10 mouse cellular contexts compared by ENCODE assay signal in the genomic region with DNA sequence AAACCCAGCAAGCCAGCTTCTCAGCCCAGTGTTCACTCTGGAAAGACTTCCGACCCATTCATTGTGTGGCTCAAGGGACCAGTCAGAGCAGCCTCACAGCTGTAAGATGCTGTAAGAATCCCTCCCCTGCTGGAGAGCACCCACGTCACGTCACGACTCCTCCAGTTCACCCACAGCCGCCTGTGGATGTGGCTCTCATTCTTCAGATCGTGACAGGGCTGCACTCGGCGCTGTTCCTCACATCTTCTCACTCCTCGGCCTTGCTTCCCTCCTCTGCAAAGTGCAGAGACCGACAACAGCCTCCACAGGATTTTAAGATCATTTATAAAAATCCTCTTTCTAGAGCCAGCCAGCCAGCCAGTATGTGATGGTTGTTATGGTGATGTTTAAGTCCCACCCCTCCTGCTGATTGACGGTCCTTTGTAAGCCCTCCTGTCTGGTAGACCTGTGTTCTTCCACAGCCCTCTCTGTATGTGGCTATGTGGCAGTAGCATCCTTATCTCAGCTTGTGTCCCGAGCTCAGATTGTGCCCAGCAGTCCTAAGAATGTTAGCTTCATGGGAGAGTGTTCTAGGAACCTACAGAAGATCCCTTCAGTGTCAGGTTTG.
A peak's percentile ranks its signal among the peaks of the same experiment; 100 is the strongest.
DNase-seq lines count a peak whose midpoint lies in the region; ATAC-seq and TF ChIP-seq lines count a peak whose summit lies in the region.
"Had no signal": no experiment of that assay in that cellular context is flagged by ENCODE, and none has a peak within 500 bp of the region (broad histone marks: within the 10 kb centered on the region; RNA-seq: fewer than 3 reads in every experiment).

No protein-coding gene starts in this region.

- TF ChIP-seq POLR2A in olfactory bulb, adult 2 months (IDR thresholded peaks at IDR 0.05; ENCODE audit: insufficient read depth, low read depth, low read length), result no peak

- no peak overlapping the region for H3K4me3 ChIP-seq in forebrain, embryonic 12.5 days (replicated peaks)
- H3K4me3 ChIP-seq in olfactory bulb, adult 2 months (ENCODE audit: insufficient read depth, low read depth, low read length), result no peak overlapping the region

- no peaks in the 10 kb centered on the region for H3K9me3 ChIP-seq in forebrain, embryonic 12.5 days

- H3K36me3 ChIP-seq in forebrain, embryonic 12.5 days (replicated peaks), result no peaks in the 10 kb centered on the region

- intact Hi-C loops in left cerebral cortex, postnatal 10 days (cut with DNase I), result no loop called here

- H3K27me3 ChIP-seq in forebrain, embryonic 12.5 days, result no peaks in the 10 kb centered on the region

- H3K9ac ChIP-seq in forebrain, embryonic 12.5 days, result no peak overlapping the region

- 68% methylated on average over 12 of the region's 12 CpGs for WGBS in forebrain, embryonic 12.5 days
- WGBS in olfactory bulb, adult 2 months, result 29% methylated on average over 12 of the region's 12 CpGs

- peak; percentile 79 for ATAC-seq in forebrain, embryonic 12.5 days (ENCODE audit: low FRiP score)

- H3K27ac ChIP-seq in forebrain, embryonic 12.5 days, result peak overlapping the region; percentile 53; the same call in 1 of the 2 replicates
- H3K27ac ChIP-seq in olfactory bulb, adult 2 months (ENCODE audit: insufficient read depth, low read depth, low read length), result peak overlapping the region; percentile 20; the same call in 1 of the 2 replicates

- DNase-seq in frontal cortex, adult 2 months (ENCODE audit: extremely low spot score in 1 of 2, low spot score in 1 of 2), result peak; percentile 72 to 76
- DNase-seq in left cerebral cortex, postnatal 10 days (ENCODE audit: extremely low spot score in 1 of 2, low spot score in 2 of 2), result peak; percentile 38 to 47
- no peak for DNase-seq in lung, postnatal 4 days
- no peak for DNase-seq in adrenal gland, adult 2 months
- no peak for DNase-seq in T-cell, adult 2 months (ENCODE audit: low spot score)
- DNase-seq: adrenal gland, postnatal 25 days; lung, postnatal 14 days; thymus, postnatal 25 days had no signal

- no peak for TF ChIP-seq CTCF in olfactory bulb, adult 2 months (IDR thresholded peaks at IDR 0.05; ENCODE audit: insufficient read depth, low read depth, low read length)

- peaks cover 9% of the 10 kb centered on the region for H3K4me1 ChIP-seq in forebrain, embryonic 12.5 days
- peaks cover 15% of the 10 kb centered on the region for H3K4me1 ChIP-seq in olfactory bulb, adult 2 months (ENCODE audit: control insufficient read depth, insufficient read depth, low read length)

- H3K4me2 ChIP-seq in forebrain, embryonic 12.5 days, result no peak overlapping the region

Comparison
In these comparisons a context has a peak if more than half of its experiments do, and no peak if none do; other contexts are left out.
1. DNase-seq: peak in frontal cortex, adult 2 months (2 of 2) and left cerebral cortex, postnatal 10 days (2 of 2); none in lung, postnatal 4 days (0 of 2), adrenal gland, adult 2 months (single experiment) and T-cell, adult 2 months (single experiment).